Mouse (Mus musculus): Measurements from ENCODE around the gene Slc9a1. TPM values are rescaled to one million over a fixed set of nuclear protein-coding genes. Genes with fewer than 3 reads are reported as not detected.

Slc9a1 gene
- 10 to 100 TPM; 59.6 to 62.8 TPM for total RNA-seq (2021)

GRCm38 (mm10) chr4:133369553-133370297 is at the start of gene Slc9a1:
Slc9a1 (plus strand) TSS chr4:133369706.
- DNase-seq (ENCODE audit: extremely low spot score in 1 of 2, low spot score in 1 of 2): peak; percentile 94 to 96

- DNase-seq (ENCODE audit: extremely low spot score in 1 of 2, low spot score in 1 of 2): no peak
Measured at GRCm38 (mm10) chr4:133328129-133328528, 41.4 kb upstream of the Slc9a1 start.

- no peak for DNase-seq (ENCODE audit: extremely low spot score in 1 of 2, low spot score in 1 of 2)
Measured at GRCm38 (mm10) chr4:133330296-133330695, 39.2 kb upstream of the Slc9a1 start.

- no peak for DNase-seq (ENCODE audit: extremely low spot score in 1 of 2, low spot score in 1 of 2)
Measured at GRCm38 (mm10) chr4:133333306-133333705, 36.2 kb upstream of the Slc9a1 start.

- no peak for DNase-seq (ENCODE audit: extremely low spot score in 1 of 2, low spot score in 1 of 2)
Measured at GRCm38 (mm10) chr4:133337833-133338520, 31.5 kb upstream of the Slc9a1 start.

GRCm38 (mm10) chr4:133338521-133339095 is 30.9 kb upstream of the Slc9a1 start:
- DNase-seq (ENCODE audit: extremely low spot score in 1 of 2, low spot score in 1 of 2): no peak

GRCm38 (mm10) chr4:133339148-133339749 is 30.3 kb upstream of the Slc9a1 start:
- DNase-seq (ENCODE audit: extremely low spot score in 1 of 2, low spot score in 1 of 2): peak; percentile 98 to 99

- DNase-seq (ENCODE audit: extremely low spot score in 1 of 2, low spot score in 1 of 2): no peak
Measured at GRCm38 (mm10) chr4:133340217-133340616, 29.3 kb upstream of the Slc9a1 start.

GRCm38 (mm10) chr4:133344112-133344511 is 25.4 kb upstream of the Slc9a1 start:
- DNase-seq (ENCODE audit: extremely low spot score in 1 of 2, low spot score in 1 of 2): peak in 1 of 2 experiments; percentile 50

GRCm38 (mm10) chr4:133345702-133346101 is 23.8 kb upstream of the Slc9a1 start:
- DNase-seq (ENCODE audit: extremely low spot score in 1 of 2, low spot score in 1 of 2): no peak

GRCm38 (mm10) chr4:133346577-133346976 is 22.9 kb upstream of the Slc9a1 start:
- DNase-seq (ENCODE audit: extremely low spot score in 1 of 2, low spot score in 1 of 2): no peak

GRCm38 (mm10) chr4:133347624-133348023 is 21.9 kb upstream of the Slc9a1 start:
- no peak for DNase-seq (ENCODE audit: extremely low spot score in 1 of 2, low spot score in 1 of 2)

- DNase-seq (ENCODE audit: extremely low spot score in 1 of 2, low spot score in 1 of 2): no peak
Measured at GRCm38 (mm10) chr4:133348051-133348775, 21.3 kb upstream of the Slc9a1 start.

GRCm38 (mm10) chr4:133352797-133353196 is 16.7 kb upstream of the Slc9a1 start:
- no peak for DNase-seq (ENCODE audit: extremely low spot score in 1 of 2, low spot score in 1 of 2)

GRCm38 (mm10) chr4:133353367-133354365 is 15.8 kb upstream of the Slc9a1 start, which contains the start of gene Wdtc1:
Wdtc1 (minus strand) TSS chr4:133353481.
- DNase-seq (ENCODE audit: extremely low spot score in 1 of 2, low spot score in 1 of 2): no peak

- no peak for DNase-seq (ENCODE audit: extremely low spot score in 1 of 2, low spot score in 1 of 2)
Measured at GRCm38 (mm10) chr4:133354641-133355040, 14.9 kb upstream of the Slc9a1 start.

GRCm38 (mm10) chr4:133370298-133371274 is 1.1 kb downstream of the Slc9a1 start:
- DNase-seq (ENCODE audit: extremely low spot score in 1 of 2, low spot score in 1 of 2): no peak

Measured in layer of hippocampus, postnatal 25 days (tissue).